Mouse (Mus musculus) left cerebral cortex, postnatal 10 days (tissue): ENCODE measurements at regions not wholly inside any gene's neighbourhood (a gene's known extent, or its start where the extent isn't known, plus 50 kb on each side); places are given as distances from the start of the nearest gene placed in this dataset.

Experiments used
- DNase-seq, 2 experiments: peaks; one replicate each; pipeline ENCODE4 v3.0.0; 2021 to 2022; ENCODE audit warnings: low spot score in 2 of 2, mixed read lengths in 1 of 2; ENCODE audit errors: extremely low spot score in 1 of 2
- intact Hi-C: fragments of 180-260 bp; cut with DNase I; formaldehyde crosslinking; loops from one replicate; pipeline ENCODE4 v1.15.1; 2025

DNA sequence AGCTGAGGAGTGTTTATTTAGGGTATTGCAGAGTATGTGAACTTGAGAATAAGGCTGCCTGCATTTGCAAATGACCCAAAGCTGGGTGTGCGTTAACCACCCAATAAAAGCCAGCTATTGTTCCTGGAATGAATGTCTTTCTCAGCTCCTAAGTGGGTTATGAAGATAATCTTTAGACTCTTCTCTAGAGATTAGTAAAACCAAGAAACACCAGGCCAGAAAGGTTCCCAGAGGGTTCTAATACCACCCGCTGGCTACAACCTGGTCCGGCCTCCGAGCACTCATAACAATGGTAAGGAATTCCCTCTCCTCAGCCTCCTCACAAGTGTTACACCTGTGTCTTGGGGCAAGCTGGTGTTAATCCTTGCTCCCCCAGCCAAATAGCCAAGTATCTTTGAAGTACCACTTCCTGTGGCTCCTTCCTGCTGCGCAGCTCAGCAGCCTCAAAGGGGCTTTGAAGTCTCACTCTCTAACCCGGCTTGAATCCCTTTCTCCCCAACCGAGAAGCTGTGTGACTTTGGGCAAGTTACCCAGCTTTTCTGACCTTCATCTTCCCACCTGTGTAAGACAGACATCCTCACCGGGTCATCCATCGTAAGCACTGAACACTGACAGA lies 92.2 kb downstream of the Foxb1 start:
- intact Hi-C loops = no loop called here
- no peak for DNase-seq

DNA sequence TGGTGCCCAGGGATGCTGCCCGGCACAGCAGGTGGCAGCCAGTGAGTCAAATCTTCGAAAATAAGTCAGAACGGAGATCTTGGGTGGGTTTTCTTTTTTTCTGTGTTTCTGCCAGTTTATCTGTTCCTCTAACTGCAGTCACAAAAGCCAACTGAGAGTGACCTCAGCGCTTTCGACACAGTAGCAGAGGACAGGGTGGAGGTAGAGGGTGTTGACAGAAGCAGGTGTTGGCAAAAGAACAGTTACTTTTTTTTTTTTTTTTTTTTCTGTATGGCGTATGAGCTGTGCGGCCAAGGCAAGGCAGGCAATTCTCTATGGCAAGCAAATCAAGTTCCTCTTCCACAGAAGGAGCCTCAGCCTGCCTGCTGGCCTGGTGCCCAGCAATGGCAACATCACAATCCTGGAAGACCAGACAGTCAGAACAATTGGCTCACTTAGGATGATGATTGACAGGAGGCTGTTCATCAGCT lies 93.6 kb downstream of the Foxb1 start:
- DNase-seq = no peak
- intact Hi-C loops = no loop called here

DNA sequence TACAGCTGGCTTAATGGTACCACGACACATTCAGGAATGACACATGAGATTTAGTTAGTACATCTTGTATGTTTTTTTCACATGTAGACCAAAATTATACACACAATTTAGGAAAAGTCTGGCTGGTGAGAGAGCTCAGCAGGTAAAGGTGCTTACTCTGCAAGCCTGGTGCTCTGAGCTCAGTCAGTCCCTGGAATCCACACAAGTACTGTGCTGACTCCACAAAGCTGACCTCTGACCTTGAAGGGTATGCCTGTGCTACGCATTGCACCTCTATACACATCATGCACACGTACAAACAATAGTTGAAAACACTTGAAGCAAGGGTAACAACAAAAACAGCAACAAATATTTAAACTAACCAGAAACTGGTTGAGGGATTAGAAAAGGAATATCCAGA lies 96.5 kb downstream of the Foxb1 start:
- intact Hi-C loops = no loop called here
- no peak for DNase-seq

DNA sequence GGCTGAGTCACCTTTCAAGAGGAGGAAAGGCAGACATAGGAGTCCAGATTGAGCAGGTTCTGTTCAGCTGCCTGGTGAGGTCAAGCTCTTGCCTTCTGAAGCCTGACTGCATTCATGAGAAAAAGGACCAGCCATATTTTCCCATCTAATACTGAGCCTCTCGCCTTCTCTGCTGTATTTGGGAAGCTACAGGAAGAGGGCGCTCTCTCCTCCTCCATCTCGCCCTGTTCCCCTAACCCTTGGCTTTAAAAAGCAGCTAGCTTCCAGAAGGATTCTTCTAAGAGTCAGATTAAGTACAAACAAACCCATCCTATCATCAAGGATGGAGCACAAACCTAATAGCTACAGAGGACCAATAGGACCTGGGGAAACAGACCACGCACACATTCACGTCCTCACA lies 98.3 kb downstream of the Foxb1 start:
- DNase-seq = no peak
- intact Hi-C loops = no loop called here

DNA sequence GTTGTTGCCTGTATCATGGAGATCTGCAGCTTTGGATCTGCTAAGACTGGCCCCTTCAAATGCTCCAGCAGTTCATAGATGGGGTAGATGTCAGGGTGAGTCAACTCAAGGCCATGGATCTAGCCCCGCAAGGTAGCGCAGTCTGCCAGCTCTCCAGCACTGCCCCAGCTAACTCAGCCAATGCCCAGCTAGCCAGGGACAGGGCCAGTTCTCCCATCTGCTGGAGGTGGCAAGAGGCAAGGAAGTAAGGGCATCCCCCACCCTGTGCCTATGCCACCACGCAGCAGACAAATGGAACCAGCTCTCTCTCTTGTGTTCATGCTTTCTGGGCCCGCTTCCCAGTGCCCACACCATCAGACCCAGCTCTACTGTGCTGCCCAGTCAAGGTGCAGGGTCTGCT lies 102.5 kb downstream of the Foxb1 start:
- intact Hi-C loops = no loop called here
- no peak for DNase-seq

DNA sequence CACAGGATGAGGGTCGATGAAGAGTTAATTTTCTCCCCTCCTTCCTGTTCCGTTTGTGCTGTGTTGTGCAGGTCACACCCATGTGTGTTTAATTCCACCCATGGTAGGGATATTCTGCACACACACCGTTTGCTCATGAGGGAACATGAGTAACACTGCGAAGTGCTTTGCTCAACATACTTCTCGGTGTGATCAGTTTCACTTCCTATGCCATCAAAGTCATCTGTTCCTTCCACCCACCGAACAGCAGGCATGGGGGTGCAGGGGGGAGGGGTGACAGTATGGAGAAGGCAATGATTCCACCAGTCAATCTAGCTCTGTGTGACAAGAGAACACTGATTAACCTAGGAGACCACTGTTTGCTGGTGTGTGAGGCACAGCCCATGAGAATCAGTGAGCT lies 104.7 kb downstream of the Foxb1 start:
- intact Hi-C loops = no loop called here
- DNase-seq = no peak

DNA sequence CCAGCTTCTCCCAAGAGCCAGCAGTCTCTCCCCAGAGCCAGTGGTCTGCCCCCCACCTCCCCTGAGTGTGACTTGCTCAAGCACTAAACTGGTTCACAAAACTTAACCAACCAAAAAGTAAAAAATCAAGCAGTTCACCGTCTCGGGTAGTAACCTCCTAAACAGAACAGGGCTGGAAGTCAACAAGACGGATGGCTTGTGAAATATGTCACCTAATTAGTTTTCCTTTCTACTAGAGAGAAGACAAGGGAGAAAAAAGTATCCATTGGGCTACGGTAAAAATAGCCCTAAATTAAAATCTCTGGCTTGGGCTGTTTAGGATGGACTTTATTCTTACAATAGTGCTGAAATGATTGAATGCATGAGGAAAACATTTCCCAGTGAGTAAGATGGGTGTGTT lies 108.6 kb downstream of the Foxb1 start:
- intact Hi-C loops = no loop called here
- DNase-seq = no peak

DNA sequence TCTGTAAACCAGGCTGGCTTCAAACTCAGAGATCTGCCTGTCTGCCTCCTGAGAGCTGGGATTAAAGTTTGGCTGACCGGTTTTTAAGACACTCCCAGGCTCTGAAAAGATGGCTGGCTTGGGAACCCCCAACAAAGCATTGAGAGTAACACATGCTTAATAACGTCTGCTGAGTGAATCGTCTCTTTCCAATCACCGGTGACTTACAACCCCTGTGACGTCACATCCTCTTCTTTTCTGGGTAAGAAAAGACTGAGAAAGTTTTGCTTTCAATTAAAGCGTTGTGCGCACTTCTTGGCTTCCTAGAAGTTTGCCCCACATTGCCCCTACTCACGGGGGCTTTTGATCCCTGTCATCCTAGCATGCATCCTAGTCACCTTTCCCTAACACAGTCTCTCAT lies 109.1 kb downstream of the Foxb1 start:
- intact Hi-C loops = no loop called here
- no peak for DNase-seq

DNA sequence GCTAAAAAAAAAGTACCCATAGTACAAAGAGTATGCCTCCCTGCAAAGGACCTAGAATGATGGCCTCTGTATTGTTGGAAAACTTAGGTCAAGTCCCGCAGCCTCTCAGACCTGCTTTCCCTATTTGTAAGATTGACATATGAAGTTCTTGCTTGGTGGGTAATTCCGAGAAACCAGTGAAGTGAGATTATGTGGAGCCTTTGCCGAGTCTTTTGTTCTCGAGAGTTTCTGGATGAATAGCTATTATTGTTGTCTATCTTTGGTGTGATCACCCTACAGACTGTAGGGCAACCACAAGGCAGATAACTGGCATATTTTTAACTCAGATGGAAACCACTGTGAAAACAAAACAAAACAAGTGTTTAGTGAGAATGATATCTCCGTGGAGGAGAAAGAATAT lies 118.1 kb downstream of the Foxb1 start:
- DNase-seq = no peak
- intact Hi-C loops = no loop called here

DNA sequence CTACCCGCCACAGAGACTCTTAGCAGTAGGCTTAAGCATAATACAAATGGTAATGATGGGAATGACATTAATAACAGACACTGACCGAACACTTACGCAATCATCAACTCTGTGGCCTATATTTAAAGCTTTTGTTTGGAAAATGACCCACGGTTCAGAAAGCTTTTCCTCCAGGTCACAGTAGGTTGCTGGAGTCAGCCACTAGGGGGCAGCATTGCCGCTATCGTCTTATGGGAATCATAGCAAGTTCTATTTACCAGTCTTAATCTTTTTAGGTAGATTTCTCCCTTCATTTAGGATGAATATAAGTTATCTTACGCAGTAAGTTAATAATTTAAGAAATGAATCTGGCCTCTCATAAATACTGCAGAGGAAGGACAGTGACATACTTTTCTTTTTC lies 137.4 kb downstream of the Foxb1 start:
- intact Hi-C loops = loop anchor here (10.0 kb wide), 1 partner anchor 361 kb away; the partner anchor contains the start of gene Bnip2
- peak; percentile 8 to 69 for DNase-seq

DNA sequence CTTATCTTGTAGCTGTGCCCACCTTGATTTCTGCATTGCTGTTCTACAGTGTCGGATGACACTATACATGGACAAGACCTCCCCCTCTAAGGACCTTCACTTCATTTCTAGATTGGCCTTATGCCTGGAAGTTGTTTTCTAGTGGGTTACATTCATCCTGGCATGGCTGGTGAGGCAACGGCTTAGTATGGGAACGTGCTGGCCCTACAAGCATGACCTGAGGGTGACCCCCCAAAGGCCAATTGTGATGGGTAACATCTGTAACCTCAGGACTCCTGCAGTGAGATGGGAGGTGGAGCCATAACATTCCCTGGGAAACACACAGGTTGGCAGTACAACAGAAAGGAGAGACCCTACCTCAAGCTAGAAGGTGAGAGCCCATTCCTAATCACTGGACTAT lies 139.7 kb downstream of the Foxb1 start:
- no peak for DNase-seq
- intact Hi-C loops = loop anchor here (10.0 kb wide), 1 partner anchor 364 kb away; the partner anchor contains the start of gene Bnip2

DNA sequence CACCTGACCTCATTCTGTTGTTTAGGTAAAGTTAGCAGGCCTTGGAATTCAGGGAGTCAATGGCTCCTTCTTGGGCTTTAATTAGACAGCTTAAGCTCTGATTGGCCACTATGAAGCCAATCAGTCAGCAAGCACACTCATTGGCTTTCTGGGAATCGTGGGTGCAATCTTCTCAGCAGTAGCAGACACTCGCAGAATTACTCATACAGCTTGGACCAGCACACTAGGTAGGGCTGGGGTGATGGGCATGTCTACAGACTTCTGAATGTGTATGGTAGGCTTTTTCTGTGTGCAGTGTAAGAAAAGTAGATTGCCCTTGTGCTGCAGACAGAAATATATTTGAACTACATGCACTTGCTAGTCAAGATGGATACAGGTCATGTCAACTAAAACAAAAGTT lies 143.4 kb downstream of the Foxb1 start:
- no peak for DNase-seq
- intact Hi-C loops = no loop called here

DNA sequence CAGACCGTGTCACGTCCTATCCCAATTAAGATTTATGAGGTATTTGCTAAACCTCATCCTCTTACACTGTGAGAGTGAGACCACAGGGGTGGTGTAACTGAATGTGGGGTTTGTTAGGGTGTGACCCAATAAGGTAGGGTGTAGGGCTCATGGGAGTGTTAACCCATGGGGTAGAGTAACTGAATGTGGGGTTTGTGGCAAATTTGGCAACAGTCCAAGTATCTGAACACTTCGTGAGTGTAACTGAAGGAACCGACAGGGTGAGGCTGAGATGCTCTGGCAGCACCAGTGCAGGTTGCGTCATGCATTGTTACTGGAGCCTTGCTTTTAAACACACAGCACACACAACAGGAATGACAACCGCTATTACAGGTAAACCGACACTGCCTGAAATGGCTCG lies 144.1 kb downstream of the Anxa2 start:
- intact Hi-C loops = no loop called here
- no peak for DNase-seq

DNA sequence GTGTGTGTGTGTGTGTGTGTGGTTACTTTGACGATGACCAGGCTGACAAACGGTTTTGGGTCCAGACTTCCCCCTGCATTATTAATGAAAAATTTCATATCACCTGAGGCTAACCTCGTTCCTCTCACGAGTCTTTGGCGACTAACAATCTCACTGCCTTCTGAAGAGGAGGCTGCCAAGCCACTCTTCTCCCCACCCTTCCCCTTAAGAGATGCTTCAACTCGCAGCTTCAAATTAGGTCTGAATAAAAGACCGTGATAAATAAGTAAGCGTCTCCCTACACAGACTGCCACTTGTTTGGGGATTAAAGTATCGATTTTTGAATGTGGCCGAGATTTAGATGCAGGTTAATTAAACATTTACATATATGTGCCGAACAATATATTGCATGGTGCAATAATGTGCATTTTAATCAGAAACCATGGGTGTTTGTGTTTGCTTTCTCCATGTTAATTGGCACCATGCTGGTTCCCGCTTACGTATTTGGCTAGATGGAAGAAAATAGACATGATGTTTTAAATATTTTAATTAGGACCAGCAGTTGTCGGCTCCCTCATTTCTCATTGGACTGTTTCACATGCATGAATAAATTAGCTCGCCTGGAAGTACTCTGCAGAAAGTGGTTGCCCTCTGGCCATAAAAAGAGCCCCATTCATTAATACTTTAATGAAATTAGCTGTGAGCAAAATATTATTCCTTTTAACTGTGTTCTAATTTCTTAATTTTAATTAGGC lies 139.1 kb downstream of the Anxa2 start:
- no peak for DNase-seq
- intact Hi-C loops = no loop called here

DNA sequence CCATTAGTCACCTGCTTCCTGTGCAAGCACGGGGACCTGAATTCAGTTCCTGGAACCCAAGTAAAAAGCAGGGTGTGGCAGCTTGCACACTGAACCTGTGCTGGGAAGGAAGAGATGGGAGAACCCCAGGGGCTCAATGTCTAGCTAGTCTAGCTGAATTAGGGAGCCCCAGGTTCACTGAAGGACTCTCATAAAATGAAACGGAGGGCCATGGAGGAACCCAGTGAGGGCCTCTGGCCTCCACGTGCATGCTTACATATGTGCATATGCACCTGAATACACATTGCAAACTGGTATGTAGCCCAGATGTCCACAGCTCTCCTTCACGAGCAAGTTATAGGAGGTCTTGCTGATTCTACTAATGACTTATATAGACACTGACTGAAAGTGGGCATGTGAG lies 135.4 kb downstream of the Anxa2 start:
- intact Hi-C loops = no loop called here

DNA sequence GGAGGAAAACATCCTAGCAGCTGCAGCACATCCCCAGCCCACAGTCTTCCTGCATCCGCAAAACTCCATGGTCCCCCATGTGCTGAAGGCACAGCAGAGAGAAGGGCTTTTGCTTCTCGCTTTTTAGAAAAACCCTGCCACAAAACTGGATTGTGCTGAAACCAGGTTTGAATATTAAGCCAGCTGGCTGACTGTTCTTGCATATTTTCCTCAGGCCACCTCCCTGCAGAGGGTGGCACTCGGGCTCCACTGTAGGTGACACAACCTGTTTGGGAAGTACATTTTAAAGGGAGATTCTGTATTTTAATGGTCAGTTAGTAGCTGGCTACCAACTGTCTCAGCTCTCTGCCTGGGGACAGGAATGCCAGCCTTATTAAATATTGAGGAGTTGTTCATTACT lies 133.7 kb downstream of the Anxa2 start:
- intact Hi-C loops = no loop called here
- DNase-seq = no peak

More for the DNA sequence above, 135.4 kb downstream of the Anxa2 start:
- no peak for DNase-seq

DNA sequence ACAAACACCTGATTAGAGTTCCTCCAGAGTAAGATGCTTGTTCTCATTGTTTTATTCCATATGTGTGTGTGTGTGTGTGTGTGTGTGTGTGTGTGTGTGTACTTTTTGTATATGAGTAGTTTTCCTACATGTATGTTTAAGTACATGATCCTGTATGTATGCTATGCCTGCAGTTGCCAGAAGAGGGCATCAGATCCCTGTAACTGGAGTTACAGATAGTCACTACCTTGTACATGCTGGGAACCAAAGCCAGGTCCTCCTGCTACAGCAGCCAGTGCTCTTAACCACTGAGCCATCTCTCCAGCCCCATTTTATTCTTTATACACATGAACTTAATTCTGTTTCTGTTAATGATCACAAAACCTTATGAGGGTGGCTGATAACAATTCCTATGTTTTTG lies 127.8 kb downstream of the Anxa2 start:
- DNase-seq = no peak
- intact Hi-C loops = no loop called here

DNA sequence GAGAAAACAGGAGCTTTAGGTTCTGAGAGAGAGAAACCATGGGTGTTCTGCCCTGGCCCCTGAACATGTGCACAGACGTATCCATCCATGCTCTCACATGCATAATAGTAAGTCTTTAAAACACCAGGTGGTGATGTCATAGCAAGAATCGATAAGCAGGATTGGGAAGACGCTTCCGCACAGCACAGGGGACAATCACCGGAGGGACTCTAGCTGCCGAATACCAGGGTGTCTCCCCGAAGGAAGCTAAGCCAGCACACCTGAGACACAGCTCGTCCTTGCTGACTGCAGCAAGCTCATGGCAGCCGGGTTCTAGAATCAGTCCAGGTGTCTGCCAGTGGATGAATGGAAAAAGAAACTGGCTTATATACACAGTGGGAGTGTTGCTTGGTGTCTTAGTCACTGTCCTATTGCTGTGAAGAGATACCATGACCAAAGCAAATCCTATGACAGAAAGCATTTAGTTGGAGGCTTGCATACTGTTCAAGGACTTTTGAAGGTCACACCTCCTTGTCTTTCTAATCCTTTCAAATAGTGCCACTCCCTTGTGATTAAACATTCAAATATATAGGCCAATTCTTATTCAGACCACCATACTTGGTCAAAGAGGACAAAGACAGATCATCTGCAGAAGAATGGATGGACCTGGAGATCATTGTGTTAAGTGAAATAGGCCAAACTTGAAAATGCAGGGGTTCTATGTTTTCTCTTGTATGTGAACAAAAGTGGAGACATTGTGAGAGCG lies 124.4 kb downstream of the Anxa2 start:
- no peak for DNase-seq
- intact Hi-C loops = no loop called here

DNA sequence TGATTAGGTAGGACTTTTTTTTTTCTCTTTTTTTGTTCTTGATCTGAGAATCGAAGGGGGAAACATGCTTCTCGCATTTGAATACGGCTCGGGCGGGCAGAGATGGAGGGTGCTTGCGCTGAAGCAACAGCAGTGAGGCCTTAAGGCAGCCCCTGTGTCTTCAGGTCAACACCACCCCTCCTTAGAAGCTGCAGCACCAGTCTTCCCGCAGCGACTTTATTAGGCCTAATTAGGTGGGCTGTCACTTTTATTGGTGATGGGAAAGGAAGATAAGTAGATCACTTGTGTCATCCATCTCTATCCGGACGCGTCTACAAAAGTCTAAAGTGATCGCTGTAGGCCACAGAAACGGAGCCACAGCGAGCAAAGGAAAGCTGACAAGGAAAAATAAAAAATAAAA lies 122.0 kb downstream of the Anxa2 start:
- DNase-seq = no peak
- intact Hi-C loops = no loop called here

DNA sequence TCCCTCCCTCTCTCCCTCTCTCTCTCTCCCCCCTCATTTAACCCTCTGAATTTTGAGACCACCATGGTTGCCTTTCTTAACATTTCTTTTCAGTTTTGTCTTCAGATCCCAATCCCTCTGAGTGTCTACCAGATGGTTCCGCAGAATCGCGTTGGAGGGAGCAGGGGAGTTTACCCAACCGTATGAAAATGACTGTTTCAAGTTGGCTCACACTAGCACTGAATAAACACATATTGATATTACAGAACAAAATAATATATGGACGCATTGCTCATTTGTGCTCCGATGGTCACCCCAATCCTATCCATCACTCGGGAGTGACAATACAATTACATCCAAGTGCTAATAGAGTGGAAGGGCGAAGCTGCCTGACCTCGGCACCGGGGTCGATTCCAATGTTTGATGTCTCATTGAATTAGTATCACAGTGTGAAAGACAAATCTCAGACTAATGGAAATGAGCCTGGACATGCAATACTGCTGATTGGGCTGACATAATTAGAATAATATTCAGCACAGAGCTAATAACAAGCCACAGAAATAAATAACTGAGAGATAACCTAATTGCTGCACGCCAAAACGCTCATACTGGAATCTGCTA lies 115.3 kb downstream of the Anxa2 start:
- peak in 1 of 2 experiments; percentile 4 for DNase-seq
- intact Hi-C loops = no loop called here
